In the genomic region with DNA sequence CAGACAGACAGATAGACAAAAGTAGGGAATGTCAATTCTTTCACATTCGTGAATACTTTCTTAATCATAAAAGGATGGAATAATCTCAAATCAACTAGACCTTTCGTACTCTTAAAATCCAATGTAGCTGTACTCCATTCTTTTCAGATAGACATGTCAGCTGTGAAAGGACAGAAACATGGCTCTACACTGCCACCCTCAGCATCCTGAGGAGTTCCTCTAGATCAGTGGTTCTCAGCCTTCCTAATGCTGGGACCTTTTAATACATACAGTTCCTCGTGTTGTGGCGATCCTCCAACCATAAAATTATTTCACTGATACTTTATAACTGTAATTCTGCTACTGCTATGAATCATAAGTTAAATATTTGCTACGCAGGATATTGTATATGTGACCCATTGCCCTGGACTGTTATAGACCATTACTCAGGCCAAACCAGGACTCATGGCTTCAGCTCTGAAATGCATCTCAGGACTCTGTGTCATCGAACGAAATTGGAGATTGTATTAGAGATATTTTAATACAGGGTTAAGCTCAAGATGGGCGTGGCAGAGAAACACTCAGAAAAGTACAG, we compare ENCODE assay signal across 11 mouse cellular contexts.
DNase-seq lines count a peak whose midpoint lies in the region; ATAC-seq lines count a peak whose summit lies in the region.
"Had no signal": no experiment of that assay in that cellular context is flagged by ENCODE, and none has a peak within 500 bp of the region (broad histone marks: within the 10 kb centered on the region; RNA-seq: fewer than 3 reads in every experiment).

No protein-coding gene starts in this region.

- no peak overlapping the region for H3K4me3 ChIP-seq in kidney, embryonic 16.5 days (ENCODE audit: low read length)
- H3K4me3 ChIP-seq: liver, embryonic 15.5 days had no signal

- H3K4me1 ChIP-seq in kidney, embryonic 16.5 days (ENCODE audit: insufficient read depth, low read length), result no peaks in the 10 kb centered on the region
- H3K4me1 ChIP-seq: liver, embryonic 15.5 days had no signal

- H3K9ac ChIP-seq in kidney, embryonic 16.5 days (replicated peaks; ENCODE audit: low read length), result no peak overlapping the region
- H3K9ac ChIP-seq: liver, embryonic 15.5 days had no signal

- H3K27ac ChIP-seq in kidney, embryonic 16.5 days (ENCODE audit: low read length), result no peak overlapping the region
- H3K27ac ChIP-seq: liver, embryonic 15.5 days had no signal

- H3K9me3 ChIP-seq in kidney, embryonic 16.5 days (ENCODE audit: low read length), result no peaks in the 10 kb centered on the region
- H3K9me3 ChIP-seq: liver, embryonic 15.5 days had no signal

- no peaks in the 10 kb centered on the region for H3K36me3 ChIP-seq in kidney, embryonic 16.5 days (ENCODE audit: insufficient read depth, low read length)
- H3K36me3 ChIP-seq: liver, embryonic 15.5 days had no signal

- no peak overlapping the region for H3K4me2 ChIP-seq in kidney, embryonic 16.5 days (replicated peaks; ENCODE audit: low read depth, low read length)
- H3K4me2 ChIP-seq: liver, embryonic 15.5 days had no signal

- ATAC-seq in kidney, embryonic 16.5 days (ENCODE audit: low FRiP score, low TSS enrichment), result no peak
- ATAC-seq: inflammation-experienced regulatory T-cells, adult 6 months had no signal

- no peaks in the 10 kb centered on the region for H3K27me3 ChIP-seq in kidney, embryonic 16.5 days (ENCODE audit: insufficient read depth, low read length)
- H3K27me3 ChIP-seq: liver, embryonic 15.5 days had no signal

- 69% methylated on average over 8 of the region's 8 CpGs for WGBS in kidney, embryonic 16.5 days

- peak; percentile 61 to 63 for DNase-seq in cerebellum, postnatal 14 days
- DNase-seq in cerebellum, adult 8-10 months, result no peak
- peak; percentile 2 to 7 for DNase-seq in kidney, postnatal 4 days
- DNase-seq in retina, embryonic 14.5 days (ENCODE audit: low spot score), result peak; percentile 9
- no peak for DNase-seq in retina, postnatal 1 day
- peak; percentile 13 for DNase-seq in telencephalon, adult 2 months (ENCODE audit: low read depth, low spot score)
- no peak for DNase-seq in heart, adult 8-10 months (ENCODE audit: low spot score)
- DNase-seq: adrenal gland, adult 8-10 months had no signal

Comparison
In these comparisons a context has a peak if more than half of its experiments do, and no peak if none do; other contexts are left out.
1. DNase-seq: peak in cerebellum, postnatal 14 days (2 of 2), kidney, postnatal 4 days (2 of 2), retina, embryonic 14.5 days (single experiment) and telencephalon, adult 2 months (single experiment); none in cerebellum, adult 8-10 months (single experiment), retina, postnatal 1 day (single experiment) and heart, adult 8-10 months (single experiment).